Mouse (Mus musculus) c-Kit-positive CD71-negative TER-119-negative erythroid progenitor cells, embryonic 14.5 days (primary cell): ENCODE data around the gene Zfp385c.

Experiments
- DNase-seq: peaks from one replicate; pipeline ENCODE4 v3.0.0-alpha.2; 2013; ENCODE audit warnings: low read depth

Zfp385c gene

DNA sequence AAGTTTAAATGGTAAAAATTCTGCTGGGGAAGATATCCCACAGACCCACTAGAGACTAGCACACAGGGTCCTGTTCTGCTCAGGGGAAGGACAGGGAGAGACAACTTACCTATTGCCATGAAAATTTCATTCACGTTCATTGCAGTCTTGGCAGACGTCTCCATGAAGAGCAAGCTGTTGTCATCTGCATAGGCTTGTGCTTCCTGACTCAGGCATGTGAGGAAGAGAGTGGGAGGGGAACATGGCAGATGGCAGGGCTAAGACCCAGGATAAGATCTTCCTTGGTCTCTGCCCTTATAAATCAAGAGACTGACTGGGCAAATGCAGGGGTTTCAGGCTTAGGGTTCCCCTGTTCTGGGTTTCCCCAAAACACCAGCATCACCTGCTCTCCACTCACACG, 24.4 kb upstream of the Zfp385c start:
- DNase-seq, result no peak

DNA sequence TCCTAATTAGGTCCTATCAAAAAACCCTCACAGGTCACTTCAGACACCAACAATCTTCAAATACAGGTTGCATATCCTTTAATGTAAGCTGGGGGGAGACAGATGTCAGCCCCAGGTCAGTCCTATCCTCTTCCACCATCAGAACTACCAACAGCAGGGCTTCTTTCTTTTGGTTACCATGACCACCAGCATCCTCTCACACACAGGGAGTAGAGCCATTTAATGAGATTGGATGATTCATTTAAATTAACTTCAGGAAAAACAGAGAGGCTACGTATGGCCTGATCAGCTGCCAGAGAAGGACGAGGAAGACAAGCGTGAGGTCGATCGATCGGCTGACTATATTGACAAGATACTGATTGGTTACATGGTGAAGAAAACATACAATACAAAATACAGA, 22.7 kb upstream of the Zfp385c start:
- DNase-seq, result no peak

- DNase-seq, result peak; percentile 74
Measured at GRCm38 (mm10) chr11:100714534-100714915, 22.3 kb upstream of the Zfp385c start.

DNA sequence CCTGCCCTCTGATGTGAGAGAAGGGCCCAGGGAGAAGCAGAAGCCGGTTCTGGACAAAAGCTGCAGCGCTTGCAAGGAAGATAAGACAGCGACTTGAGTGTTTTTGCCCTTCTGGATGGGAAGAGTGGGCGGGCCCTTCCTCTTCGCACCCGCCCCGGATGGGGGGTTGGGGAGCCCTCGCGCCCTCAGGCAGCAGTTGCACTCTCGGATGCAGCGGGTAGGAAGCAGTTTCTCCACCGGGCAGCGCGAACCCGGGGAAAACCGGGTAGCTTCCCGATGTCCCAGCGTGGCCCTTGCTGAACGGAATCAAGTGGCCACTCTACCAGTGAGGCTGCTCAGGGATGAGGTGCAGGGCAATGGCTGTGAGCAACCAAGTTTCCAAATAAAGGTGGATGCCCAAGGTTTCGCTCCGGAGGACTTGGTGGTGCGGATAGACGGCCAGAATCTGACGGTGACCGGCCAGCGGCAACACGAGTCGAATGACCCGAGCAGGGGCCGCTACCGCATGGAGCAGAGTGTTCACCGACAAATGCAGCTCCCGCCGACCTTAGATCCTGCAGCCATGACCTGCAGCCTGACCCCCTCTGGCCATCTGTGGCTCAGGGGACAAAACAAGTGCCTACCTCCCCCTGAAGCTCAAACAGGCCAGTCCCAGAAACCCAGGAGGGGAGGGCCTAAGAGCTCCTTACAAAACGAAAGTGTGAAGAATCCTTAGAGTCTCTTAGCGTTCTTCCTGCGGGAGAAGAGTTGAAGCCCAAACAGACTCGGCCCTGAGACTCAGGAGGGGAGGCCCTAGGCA, 21.7 kb upstream of the Zfp385c start, which contains the start of gene Hspb9:
Gene Hspb9, plus strand, starts transcription at position 116 of the 799 bp plus-strand sequence.
- no peak for DNase-seq

GRCm38 (mm10) chr11:100713174-100713573, 20.9 kb upstream of the Zfp385c start:
- DNase-seq, result no peak

- no peak for DNase-seq
Measured at GRCm38 (mm10) chr11:100711783-100712615, 19.7 kb upstream of the Zfp385c start, which contains the start of gene Kat2a. Gene Kat2a, minus strand, starts transcription at chr11:100712465.

DNA sequence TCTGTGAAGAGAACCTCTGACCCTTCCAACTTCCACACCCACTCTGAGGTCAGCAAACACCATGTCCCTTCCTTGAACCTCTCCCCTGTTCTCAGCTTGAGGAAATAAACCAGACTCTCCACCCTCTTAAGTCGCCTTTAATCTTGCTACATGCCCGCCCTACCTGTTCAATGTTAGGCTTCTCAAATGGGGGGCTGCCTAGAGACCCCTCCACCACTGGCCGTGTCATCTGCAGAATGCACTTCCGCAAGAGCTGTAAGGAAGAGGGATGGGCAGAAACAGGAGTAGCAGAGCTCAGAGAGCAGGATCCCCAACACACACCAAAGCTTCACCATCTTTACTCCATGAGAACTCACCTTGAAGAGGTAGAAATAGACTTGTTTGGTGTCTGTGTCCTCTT, 18.7 kb upstream of the Zfp385c start:
- DNase-seq, result no peak

GRCm38 (mm10) chr11:100710528-100710927, 18.3 kb upstream of the Zfp385c start:
- DNase-seq, result no peak

- DNase-seq, result no peak
Measured at GRCm38 (mm10) chr11:100709201-100709810, 17.1 kb upstream of the Zfp385c start.

- DNase-seq, result no peak
Measured at GRCm38 (mm10) chr11:100705095-100705747, 13.0 kb upstream of the Zfp385c start.

DNA sequence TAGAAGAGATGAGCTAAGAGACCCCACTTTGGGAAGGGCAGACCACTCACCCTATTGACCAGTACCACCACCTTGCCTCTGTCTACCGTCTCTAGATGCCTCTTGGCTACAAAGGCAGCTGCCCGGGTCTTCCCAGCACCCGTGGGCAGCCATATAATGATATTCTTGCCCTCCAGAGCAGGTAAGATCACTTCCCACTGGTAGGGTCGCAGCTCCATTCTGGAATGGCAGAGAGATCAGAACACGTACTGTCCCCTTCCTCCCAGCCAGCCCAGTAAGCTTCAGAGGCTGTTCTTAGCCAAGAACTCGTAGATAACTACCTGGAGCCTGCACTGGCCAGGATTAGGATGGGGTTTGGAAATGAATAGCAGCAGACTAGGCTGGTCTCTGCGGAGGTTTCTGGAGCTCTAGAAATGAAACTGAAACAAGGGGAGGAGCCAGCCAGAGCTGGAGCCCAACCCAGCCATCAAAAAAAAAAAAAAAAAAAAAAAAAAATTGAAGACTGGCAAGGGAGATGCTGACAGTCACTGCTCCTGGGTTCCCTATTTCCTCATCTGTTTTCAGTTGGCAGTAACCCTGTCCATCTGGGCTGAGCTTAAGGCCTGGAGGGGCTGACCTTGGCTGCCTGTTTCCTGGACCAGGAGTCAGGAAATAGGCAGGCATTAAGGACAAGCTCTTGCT, 11.7 kb upstream of the Zfp385c start, which contains the start of gene Dhx58:
Gene Dhx58, minus strand, starts transcription at position 421 of the 681 bp plus-strand sequence.
- DNase-seq, result no peak

DNA sequence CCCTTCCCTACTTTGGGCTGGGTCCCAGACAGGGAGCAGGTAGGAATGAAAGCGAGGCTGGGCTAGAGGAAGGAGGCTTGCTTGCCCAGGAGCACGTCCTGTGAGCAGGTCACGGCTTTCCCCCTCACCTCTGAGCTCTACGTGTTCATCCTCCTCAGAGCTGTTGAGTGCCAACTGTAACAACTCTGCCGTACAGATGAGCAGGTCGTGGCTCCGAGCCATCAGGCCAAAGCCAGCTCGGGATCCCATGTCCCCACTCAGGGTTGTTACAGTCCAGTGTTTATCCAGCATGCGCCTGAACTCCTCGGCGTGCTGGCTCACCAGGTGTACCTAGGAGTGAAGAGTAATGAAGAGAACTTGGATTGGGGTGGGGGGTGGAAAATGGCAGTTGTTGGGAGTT, 11.1 kb upstream of the Zfp385c start:
- no peak for DNase-seq

- no peak for DNase-seq
Measured at GRCm38 (mm10) chr11:100702906-100703305, 10.7 kb upstream of the Zfp385c start.

DNA sequence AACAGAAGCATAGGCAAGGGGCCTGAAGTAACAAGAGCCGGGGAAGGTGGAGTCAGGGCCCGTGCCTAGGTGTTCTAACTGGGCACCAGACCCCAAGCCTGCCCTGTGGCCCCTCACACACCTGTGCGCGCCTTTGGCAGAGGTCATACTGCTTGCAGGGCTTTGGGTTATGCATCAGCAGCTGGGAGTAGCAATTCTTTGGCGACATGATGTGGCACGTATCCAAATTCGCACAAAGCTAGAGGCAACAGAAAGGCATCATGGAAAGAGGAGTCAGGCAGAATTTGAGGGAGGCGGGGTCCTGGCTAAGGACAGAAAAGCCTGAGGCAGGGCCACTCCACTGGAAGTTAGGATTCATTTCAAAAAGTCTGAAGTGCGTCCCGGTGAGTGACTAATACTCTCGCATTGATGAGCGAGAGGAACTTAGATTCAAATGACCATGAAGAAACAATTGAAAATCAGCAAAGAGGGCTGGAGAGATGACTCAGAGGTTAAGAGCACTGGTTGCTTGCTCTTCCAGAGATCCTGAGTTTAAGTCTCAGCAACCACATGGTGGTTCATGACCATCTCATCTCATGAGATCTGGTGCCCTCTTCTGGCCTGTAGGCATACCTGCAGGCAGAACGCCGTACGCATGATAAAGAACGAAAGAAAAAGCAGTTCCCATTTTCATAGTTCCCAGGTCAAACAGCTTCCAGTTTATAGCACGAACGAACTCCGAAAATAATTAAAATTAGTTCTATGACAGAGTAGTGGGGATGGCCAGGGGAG, 10.0 kb upstream of the Zfp385c start:
- peak; percentile 81 for DNase-seq

- peak; percentile 81 for DNase-seq
Measured at GRCm38 (mm10) chr11:100701301-100701700, 9.0 kb upstream of the Zfp385c start.

DNA sequence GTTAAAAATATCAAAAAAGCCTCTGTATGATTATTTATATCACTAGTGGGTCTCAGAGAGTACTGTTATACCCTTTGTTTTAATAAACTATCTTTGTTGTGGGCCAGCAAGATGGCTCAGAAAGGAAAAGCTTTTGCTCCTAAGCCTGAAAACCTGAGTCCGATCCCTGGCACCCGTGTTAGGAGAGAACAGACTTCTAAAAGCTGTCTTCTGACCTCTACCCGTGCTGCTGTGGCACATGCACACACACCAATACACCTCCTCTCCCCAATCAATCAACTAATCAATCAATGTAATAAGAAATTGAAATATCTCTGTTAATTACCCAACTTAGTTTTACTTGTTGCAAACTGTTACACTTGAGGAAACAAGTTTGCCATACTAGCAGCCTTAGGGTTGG, 8.5 kb upstream of the Zfp385c start:
- DNase-seq, result no peak

DNA sequence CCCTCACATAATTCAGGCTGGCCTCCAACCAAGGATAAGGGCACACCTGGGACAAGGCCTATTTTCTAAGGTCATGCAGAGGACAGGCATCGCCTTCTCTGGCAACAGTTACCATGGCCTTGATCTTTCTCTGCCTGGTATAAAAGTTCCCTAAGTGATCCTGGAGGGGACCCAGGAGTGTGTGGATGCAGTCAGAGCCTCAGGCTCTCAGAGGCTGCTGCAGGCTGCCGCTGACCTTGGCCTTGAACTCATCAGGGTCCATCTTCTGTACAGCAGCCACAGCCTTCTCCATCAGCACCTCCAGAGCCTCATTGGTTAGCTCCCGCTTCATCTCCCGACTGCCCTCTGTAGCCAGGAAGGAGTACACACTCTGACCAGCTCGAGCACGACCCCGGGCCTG, 5.7 kb upstream of the Zfp385c start:
- no peak for DNase-seq

GRCm38 (mm10) chr11:100694926-100695325, 2.7 kb upstream of the Zfp385c start:
- DNase-seq, result peak; percentile 56

DNA sequence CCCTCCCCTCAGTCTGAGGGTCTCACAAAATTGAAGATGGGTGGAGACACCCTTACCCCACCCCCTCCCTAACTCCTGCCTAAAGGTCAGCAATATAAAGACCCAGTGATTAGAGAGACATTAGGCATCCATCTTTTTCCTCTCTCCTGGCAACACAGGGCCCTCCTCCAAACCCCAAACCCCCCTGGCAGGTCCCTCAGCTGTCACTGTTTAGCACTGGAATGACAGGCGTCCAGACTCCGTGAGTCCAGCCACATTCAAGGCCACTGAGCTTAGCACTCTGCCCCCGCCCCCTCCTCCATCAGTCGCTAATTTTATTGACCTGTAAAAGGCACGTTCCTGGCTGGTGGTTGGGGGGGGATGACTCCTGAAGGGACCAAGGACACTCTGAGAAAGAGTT, 899 bp upstream of the Zfp385c start:
- no peak for DNase-seq

GRCm38 (mm10) chr11:100690389-100690788, 1.9 kb downstream of the Zfp385c start:
- no peak for DNase-seq

- DNase-seq, result no peak
Measured at GRCm38 (mm10) chr11:100688443-100688842, 3.8 kb downstream of the Zfp385c start.
